Mouse (Mus musculus): ENCODE results near the gene Hoxa7.

DNA sequence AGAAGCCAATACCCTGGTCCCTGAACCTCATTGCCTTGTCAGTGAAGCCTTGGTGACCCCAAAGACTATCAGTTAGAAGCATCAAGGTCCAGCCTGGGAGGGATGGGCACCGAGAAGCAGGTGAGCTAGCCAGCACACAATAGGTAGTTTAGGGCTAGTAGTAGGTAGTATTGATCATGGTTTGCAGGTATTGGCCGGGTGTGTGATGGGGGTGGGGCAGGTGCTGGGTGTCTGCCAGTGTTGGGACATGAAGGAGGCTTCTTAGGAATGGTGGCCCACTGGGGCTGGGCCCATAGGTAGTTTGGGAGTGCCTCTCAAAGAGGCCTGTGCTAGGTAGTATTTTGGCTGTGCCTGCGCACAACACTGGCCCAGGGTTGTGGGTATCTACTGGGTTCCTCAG, 6.6 kb downstream of the Hoxa7 start:
- TF ChIP-seq CTCF (IDR thresholded peaks at IDR 0.05; ENCODE audit: low read depth): no peak
- no peak for TF ChIP-seq EP300 (IDR thresholded peaks at IDR 0.05; ENCODE audit: low read depth)
